Mouse (Mus musculus): ENCODE results near the gene Mindy4b-ps.

Mindy4b-ps gene

DNA sequence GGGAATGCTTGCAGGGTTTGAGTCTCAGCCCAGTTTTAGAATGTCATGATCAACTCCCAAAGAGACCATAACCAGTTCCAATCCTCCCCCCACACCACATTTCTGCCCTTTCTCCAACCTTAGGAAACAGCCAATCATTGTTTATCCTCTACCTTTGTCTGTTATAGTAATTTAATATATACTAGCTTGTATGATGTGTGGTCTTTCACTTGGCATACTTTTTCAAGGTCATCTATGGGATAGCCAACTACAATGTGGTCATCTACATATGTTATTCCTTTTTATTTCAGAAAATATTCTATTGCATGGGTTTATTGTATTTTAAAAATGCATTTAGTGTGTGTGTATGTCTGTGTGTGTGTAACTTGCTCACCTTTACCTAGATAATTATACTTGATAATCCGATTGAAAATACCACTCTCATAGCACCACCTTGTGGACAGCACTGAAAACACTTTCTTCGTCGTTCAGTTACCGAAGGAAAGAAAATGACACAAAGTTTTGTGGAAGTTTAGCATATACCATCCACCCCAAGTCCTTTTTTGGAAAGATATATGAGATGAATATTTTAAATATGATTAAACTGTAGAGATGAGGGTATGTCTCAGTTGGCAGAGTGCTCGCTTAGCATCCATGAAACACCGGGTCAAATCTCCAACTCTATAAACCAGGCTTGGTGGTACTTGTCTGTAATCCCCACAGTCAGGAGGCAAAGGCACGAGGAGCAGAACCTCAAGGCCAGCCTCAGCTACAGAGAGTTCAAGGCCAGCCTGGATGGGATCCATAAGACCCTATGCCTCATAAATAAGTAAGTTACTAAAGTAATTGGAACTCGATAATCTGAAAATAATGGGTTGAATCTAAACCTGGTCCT lies 37.7 kb downstream of the Mindy4b-ps start:
- DNase-seq = peak; percentile 61

DNA sequence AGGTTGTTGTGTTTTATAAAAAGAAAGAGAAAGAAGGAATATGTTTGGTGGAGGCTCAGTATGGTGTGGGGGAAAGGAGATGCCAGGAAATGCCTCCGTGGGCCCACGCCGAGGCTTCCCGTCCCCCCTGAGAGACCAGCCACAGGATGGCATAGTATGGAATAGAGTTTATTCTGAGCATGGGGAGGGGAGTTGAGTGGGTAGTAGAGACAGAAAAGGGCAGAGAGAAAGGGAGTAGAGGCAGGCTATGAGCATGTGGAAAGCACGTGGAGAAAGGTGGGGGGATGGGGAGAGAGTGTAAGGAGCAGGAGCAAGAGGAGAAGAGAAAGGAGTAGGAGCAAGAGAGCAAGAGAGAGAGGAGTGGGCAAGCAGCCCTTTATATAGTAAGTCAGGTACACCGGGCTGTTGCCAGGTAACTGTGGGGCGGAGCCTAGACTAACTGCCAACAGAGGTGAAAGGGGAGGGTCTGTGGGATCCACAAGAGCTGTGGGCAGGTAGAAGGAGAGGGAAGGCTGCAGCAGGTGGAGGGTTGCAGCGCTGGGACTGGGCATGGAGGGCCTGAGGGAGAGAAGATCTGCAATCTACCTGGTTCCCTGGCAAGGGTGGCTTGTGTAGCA lies 38.4 kb downstream of the Mindy4b-ps start:
- DNase-seq = peak; percentile 77

DNA sequence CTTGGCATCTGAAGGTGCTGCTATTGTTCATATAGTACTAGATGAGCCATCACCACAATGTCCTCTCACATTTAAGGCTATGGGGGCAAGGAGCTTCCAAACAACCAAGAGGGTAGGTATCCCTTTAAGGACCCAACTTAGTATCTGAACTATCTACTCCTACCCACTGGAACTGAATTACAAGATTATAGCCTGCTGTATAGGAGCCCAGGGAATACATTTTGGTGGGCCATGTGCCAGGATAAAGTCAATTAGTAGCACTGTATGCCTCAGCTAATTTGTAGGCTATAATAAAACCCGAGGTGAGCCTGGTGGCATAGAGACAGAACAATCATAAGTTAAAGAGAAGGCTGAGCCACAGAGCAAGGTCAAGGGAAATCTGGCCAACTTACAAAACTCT lies 65.7 kb downstream of the Mindy4b-ps start:
- peak; percentile 45 for DNase-seq

DNA sequence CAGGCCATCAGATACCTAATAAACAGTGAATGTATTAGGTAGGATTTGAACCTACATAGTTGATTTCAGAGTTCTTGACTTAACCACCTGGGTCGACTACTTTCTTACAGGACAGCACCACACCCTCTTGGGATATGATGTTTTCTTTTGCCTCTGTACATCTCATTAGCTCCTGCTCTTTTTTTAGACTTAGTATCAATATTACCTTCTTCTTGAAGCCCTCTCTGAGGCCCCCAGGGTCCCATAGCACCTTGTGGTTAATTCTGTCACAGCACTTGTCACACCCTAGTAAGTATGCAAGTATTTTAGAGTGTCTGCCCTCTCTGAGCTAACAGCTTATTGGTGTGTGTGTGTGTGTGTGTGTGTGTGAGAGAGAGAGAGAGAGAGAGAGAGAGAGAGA lies 66.3 kb downstream of the Mindy4b-ps start:
- DNase-seq = peak; percentile 59

DNA sequence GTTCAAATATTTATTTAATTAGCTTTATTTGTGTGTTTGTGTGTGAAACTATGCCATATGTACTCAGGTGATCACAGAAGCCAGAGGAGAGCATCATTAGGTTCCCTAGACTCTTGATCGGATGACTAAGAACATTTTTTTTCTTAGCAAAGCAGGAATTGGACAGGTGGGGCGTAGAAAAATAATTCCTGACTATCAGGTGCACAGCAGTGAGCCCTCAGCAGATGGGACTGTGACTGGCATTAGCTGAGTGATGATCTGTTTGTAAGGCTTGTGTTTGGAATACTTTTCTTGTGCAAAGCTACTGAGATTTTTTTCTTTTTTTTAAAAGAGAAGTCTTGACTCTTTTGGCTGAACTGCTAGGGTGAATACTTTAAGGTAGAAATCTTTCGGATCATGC lies 67.8 kb downstream of the Mindy4b-ps start:
- DNase-seq = no peak

DNA sequence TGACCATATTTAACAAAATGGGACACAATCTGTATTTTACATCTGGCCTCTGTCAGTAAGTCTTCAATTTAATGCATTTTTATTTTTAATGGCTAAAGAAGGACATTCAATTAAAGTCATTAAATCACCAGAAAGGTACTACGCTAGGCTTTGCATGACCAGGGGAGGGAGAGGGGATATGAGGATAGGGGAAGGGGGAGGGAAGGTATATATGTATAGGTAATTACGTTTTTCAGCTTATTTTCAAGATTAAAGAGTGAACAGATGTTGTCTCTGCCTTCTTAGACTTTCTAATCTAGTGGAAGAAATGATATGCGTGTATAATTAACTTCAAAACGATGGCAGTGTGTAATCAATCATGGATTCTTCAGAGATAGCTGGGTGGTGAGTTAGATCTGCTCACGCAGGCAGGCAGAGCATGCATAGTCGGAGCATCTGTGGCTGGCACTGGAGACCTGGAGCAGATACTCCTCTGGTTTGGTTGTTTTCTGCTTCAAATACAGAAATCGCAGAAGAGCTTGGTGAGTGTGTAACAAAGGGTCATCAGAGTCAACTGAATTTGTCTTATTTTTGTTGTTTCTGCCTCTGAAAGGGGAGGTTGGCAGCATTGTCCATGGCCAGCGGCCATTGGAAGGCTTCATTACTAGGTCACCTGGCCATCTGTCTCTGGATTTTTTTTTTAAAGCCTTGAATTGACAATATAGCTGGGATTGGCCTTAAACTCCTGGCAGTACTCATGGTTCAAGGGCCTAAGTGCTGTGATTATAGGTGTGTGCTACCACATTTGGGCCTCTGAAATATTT lies 70.1 kb downstream of the Mindy4b-ps start:
- DNase-seq = peak; percentile 19

DNA sequence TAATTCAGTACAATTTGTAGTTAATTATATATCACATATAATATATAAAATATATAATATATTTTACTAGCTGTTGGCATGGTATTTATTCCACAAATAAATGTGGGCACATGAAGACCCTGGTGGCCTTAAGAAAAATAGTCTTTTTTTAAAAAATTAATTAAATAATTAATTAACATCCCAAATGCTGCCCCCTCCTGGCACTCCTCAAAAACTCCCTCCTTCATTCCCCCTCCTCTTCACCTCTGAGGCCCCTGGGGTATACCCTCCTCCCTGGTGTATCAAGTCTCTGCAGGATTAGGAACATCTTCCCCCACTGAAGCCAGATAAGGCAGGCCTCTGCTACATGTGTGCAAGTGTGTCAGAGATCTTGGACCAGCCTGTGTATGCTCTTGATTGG lies 73.4 kb downstream of the Mindy4b-ps start:
- DNase-seq = no peak

DNA sequence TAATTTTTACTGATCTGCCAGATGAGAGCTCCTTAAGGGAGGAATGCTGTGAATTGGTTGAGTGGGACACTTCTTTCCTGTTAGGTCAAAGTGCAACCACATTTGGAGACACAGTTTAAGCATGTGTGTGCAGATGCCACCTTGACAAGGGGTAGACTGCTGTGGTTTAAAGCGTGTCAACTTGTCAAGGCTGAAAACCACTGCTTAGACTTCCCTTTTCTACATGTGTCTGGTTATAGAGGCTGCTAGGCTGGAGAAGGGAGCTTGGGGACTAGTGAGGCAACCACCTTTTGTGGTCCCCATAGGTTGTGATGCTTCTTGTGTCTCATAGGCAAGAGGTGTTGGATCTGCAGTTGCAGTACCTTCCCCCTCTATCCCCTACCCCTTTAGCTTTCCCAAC lies 74.2 kb downstream of the Mindy4b-ps start:
- peak; percentile 44 for DNase-seq

DNA sequence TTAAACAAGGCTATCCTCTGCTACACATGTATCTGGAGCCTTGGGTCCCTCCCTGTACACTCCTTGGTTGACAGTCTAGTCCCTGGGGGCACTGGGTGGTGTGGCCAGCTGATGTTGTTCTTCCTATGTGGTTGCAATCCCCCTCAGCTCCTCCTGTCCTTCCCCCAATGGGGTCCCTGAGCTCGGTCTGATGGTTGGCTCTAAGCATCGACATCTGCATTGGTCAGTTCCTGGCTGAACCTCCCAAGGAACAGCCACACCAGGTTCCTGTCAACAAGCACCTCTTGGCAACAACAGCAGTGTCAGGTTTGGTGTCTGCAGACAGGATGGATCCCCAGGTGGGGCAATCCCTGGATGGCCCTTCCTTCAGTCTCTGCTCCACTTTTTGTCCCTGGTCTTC lies 82.6 kb downstream of the Mindy4b-ps start:
- peak; percentile 66 for DNase-seq

Measured in heart, adult 11 months (tissue).